Mouse (Mus musculus): ENCODE measurements around the gene Sox18. TPM values are rescaled to one million over a fixed set of nuclear protein-coding genes. Genes with fewer than 3 reads are reported as not detected.

Sox18 gene
- polyA plus RNA-seq, 1 experiment from 2014 or later, result 46.5 TPM

GRCm38 (mm10) chr2:181696801-181697420, 25.5 kb upstream of the Sox18 start:
- no peak overlapping the region for H3K4me2 ChIP-seq (ENCODE audit: low read depth, low read length)
- no peak overlapping the region for H3K4me3 ChIP-seq (ENCODE audit: low read depth, low read length)
- whole genome bisulfite sequencing, result 71% methylated on average over 33 of the region's 33 CpGs
- DNase-seq (ENCODE audit: low spot score), result no peak
- no peak for ATAC-seq (ENCODE audit: low read depth)
- no peak overlapping the region for H3K27ac ChIP-seq (replicated peaks; ENCODE audit: low read depth, low read length)
- H3K27me3 ChIP-seq (replicated peaks; ENCODE audit: control insufficient read depth, insufficient read depth, low read length), result no peaks in the 10 kb centered on the region
- H3K4me1 ChIP-seq (ENCODE audit: control insufficient read depth, insufficient read depth, low read length), result peaks cover 9% of the 10 kb centered on the region; the same call in 1 of the 2 replicates
- H3K9ac ChIP-seq (ENCODE audit: low read depth, low read length), result no peak overlapping the region
- H3K9me3 ChIP-seq (ENCODE audit: control insufficient read depth, low read length), result no peaks in the 10 kb centered on the region
- no peaks in the 10 kb centered on the region for H3K36me3 ChIP-seq (ENCODE audit: control insufficient read depth, insufficient read depth, low read length)

- peaks cover 9% of the 10 kb centered on the region; the same call in 1 of the 2 replicates for H3K4me1 ChIP-seq (ENCODE audit: control insufficient read depth, insufficient read depth, low read length)
- H3K36me3 ChIP-seq (ENCODE audit: control insufficient read depth, insufficient read depth, low read length), result no peaks in the 10 kb centered on the region
- ATAC-seq (ENCODE audit: low read depth), result no peak
- H3K4me2 ChIP-seq (ENCODE audit: low read depth, low read length), result no peak overlapping the region
- no peaks in the 10 kb centered on the region for H3K27me3 ChIP-seq (replicated peaks; ENCODE audit: control insufficient read depth, insufficient read depth, low read length)
- no peaks in the 10 kb centered on the region for H3K9me3 ChIP-seq (ENCODE audit: control insufficient read depth, low read length)
- WGBS, result 59% methylated on average over 1 of the region's 1 CpGs
- no peak overlapping the region for H3K27ac ChIP-seq (replicated peaks; ENCODE audit: low read depth, low read length)
- DNase-seq (ENCODE audit: low spot score), result no peak
- no peak overlapping the region for H3K4me3 ChIP-seq (ENCODE audit: low read depth, low read length)
- H3K9ac ChIP-seq (ENCODE audit: low read depth, low read length), result no peak overlapping the region
Measured at GRCm38 (mm10) chr2:181695776-181696175, 24.3 kb upstream of the Sox18 start.

- no peaks in the 10 kb centered on the region for H3K27me3 ChIP-seq (replicated peaks; ENCODE audit: control insufficient read depth, insufficient read depth, low read length)
- H3K9me3 ChIP-seq (ENCODE audit: control insufficient read depth, low read length), result no peaks in the 10 kb centered on the region
- peaks cover 12% of the 10 kb centered on the region for H3K36me3 ChIP-seq (ENCODE audit: control insufficient read depth, insufficient read depth, low read length)
- ATAC-seq (ENCODE audit: low read depth) (no peak), DNase-seq (ENCODE audit: low spot score) (no peak)
- WGBS, result 86% methylated on average over 3 of the region's 3 CpGs
- peaks cover 9% of the 10 kb centered on the region; the same call in 1 of the 2 replicates for H3K4me1 ChIP-seq (ENCODE audit: control insufficient read depth, insufficient read depth, low read length)
- H3K4me3 ChIP-seq (ENCODE audit: low read depth, low read length), result no peak overlapping the region; the same call in 1 of the 2 replicates
- H3K4me2 ChIP-seq (ENCODE audit: low read depth, low read length), result peak overlapping the region; percentile 93
- peak overlapping the region; percentile 61; the same call in 1 of the 2 replicates for H3K27ac ChIP-seq (replicated peaks; ENCODE audit: low read depth, low read length)
- H3K9ac ChIP-seq (ENCODE audit: low read depth, low read length), result peak overlapping the region; percentile 83
Measured at GRCm38 (mm10) chr2:181694581-181694980, 23.1 kb upstream of the Sox18 start.

- Histone ChIP-seq H3K4me3 (ENCODE audit: low read depth, low read length) (peak within 1 kb of the TSS; percentile 79), H3K9me3 (ENCODE audit: control insufficient read depth, low read length) (no peaks in the 10 kb centered on the region), H3K36me3 (ENCODE audit: control insufficient read depth, insufficient read depth, low read length) (peaks cover 22% of the 10 kb centered on the region), H3K27ac (replicated peaks; ENCODE audit: low read depth, low read length) (peak within 1 kb of the TSS; percentile 61), H3K9ac (ENCODE audit: low read depth, low read length) (peak within 1 kb of the TSS; percentile 83), H3K4me1 (ENCODE audit: control insufficient read depth, insufficient read depth, low read length) (peaks cover 9% of the 10 kb centered on the region; the same call in 1 of the 2 replicates), H3K27me3 (replicated peaks; ENCODE audit: control insufficient read depth, insufficient read depth, low read length) (no peaks in the 10 kb centered on the region), H3K4me2 (ENCODE audit: low read depth, low read length) (peak within 1 kb of the TSS; percentile 93)
- ATAC-seq (ENCODE audit: low read depth) (peak; percentile 91), DNase-seq (ENCODE audit: low spot score) (peak; percentile 92)
- 1% methylated on average over 48 of the region's 75 CpGs for WGBS
Measured at GRCm38 (mm10) chr2:181693339-181694280, 22.2 kb upstream of the Sox18 start, which contains the start of gene Rgs19. TSS of gene Rgs19 (minus strand) at chr2:181693977.

GRCm38 (mm10) chr2:181692304-181692703, 20.9 kb upstream of the Sox18 start:
- Histone ChIP-seq H3K4me3 (ENCODE audit: low read depth, low read length) (peak overlapping the region; percentile 79; the same call in 1 of the 2 replicates), H3K27ac (replicated peaks; ENCODE audit: low read depth, low read length) (no peak overlapping the region), H3K4me1 (ENCODE audit: control insufficient read depth, insufficient read depth, low read length) (peaks cover 9% of the 10 kb centered on the region; the same call in 1 of the 2 replicates), H3K36me3 (ENCODE audit: control insufficient read depth, insufficient read depth, low read length) (peaks cover 35% of the 10 kb centered on the region), H3K9me3 (ENCODE audit: control insufficient read depth, low read length) (no peaks in the 10 kb centered on the region), H3K4me2 (ENCODE audit: low read depth, low read length) (peak overlapping the region; percentile 93), H3K9ac (ENCODE audit: low read depth, low read length) (peak overlapping the region; percentile 83; the same call in 1 of the 2 replicates), H3K27me3 (replicated peaks; ENCODE audit: control insufficient read depth, insufficient read depth, low read length) (no peaks in the 10 kb centered on the region)
- WGBS, result 87% methylated on average over 3 of the region's 3 CpGs
- DNase-seq (ENCODE audit: low spot score), result no peak
- no peak for ATAC-seq (ENCODE audit: low read depth)

GRCm38 (mm10) chr2:181691571-181691970, 20.1 kb upstream of the Sox18 start:
- H3K9ac ChIP-seq (ENCODE audit: low read depth, low read length), result no peak overlapping the region
- peaks cover 42% of the 10 kb centered on the region for H3K36me3 ChIP-seq (ENCODE audit: control insufficient read depth, insufficient read depth, low read length)
- WGBS, result 89% methylated on average over 4 of the region's 4 CpGs

GRCm38 (mm10) chr2:181691083-181691482, 19.6 kb upstream of the Sox18 start:
- peaks cover 47% of the 10 kb centered on the region for H3K36me3 ChIP-seq (ENCODE audit: control insufficient read depth, insufficient read depth, low read length)

More at GRCm38 (mm10) chr2:181691571-181691970, 20.1 kb upstream of the Sox18 start:
- DNase-seq (ENCODE audit: low spot score), result no peak
- no peaks in the 10 kb centered on the region for H3K9me3 ChIP-seq (ENCODE audit: control insufficient read depth, low read length)
- H3K27me3 ChIP-seq (replicated peaks; ENCODE audit: control insufficient read depth, insufficient read depth, low read length), result no peaks in the 10 kb centered on the region
- no peak overlapping the region for H3K4me3 ChIP-seq (ENCODE audit: low read depth, low read length)
- peaks cover 9% of the 10 kb centered on the region; the same call in 1 of the 2 replicates for H3K4me1 ChIP-seq (ENCODE audit: control insufficient read depth, insufficient read depth, low read length)
- H3K27ac ChIP-seq (replicated peaks; ENCODE audit: low read depth, low read length), result no peak overlapping the region
- H3K4me2 ChIP-seq (ENCODE audit: low read depth, low read length), result no peak overlapping the region
- ATAC-seq (ENCODE audit: low read depth), result no peak

GRCm38 (mm10) chr2:181689466-181690160, 18.2 kb upstream of the Sox18 start:
- WGBS, result 90% methylated on average over 10 of the region's 10 CpGs
- H3K9me3 ChIP-seq (ENCODE audit: control insufficient read depth, low read length), result no peaks in the 10 kb centered on the region
- ATAC-seq (ENCODE audit: low read depth), result no peak
- no peak overlapping the region for H3K4me3 ChIP-seq (ENCODE audit: low read depth, low read length)
- no peak for DNase-seq (ENCODE audit: low spot score)
- H3K4me1 ChIP-seq (ENCODE audit: control insufficient read depth, insufficient read depth, low read length), result peaks cover 9% of the 10 kb centered on the region; the same call in 1 of the 2 replicates
- H3K36me3 ChIP-seq (ENCODE audit: control insufficient read depth, insufficient read depth, low read length), result peaks cover 51% of the 10 kb centered on the region
- H3K9ac ChIP-seq (ENCODE audit: low read depth, low read length), result no peak overlapping the region
- H3K27me3 ChIP-seq (replicated peaks; ENCODE audit: control insufficient read depth, insufficient read depth, low read length), result no peaks in the 10 kb centered on the region
- H3K27ac ChIP-seq (replicated peaks; ENCODE audit: low read depth, low read length), result no peak overlapping the region
- H3K4me2 ChIP-seq (ENCODE audit: low read depth, low read length), result no peak overlapping the region

More at GRCm38 (mm10) chr2:181691083-181691482, 19.6 kb upstream of the Sox18 start:
- DNase-seq (ENCODE audit: low spot score), result no peak
- H3K9me3 ChIP-seq (ENCODE audit: control insufficient read depth, low read length), result no peaks in the 10 kb centered on the region
- no peak overlapping the region for H3K9ac ChIP-seq (ENCODE audit: low read depth, low read length)
- H3K4me1 ChIP-seq (ENCODE audit: control insufficient read depth, insufficient read depth, low read length), result peaks cover 9% of the 10 kb centered on the region; the same call in 1 of the 2 replicates
- H3K4me3 ChIP-seq (ENCODE audit: low read depth, low read length), result no peak overlapping the region
- WGBS, result 84% methylated on average over 6 of the region's 6 CpGs
- no peak overlapping the region for H3K4me2 ChIP-seq (ENCODE audit: low read depth, low read length)
- H3K27me3 ChIP-seq (replicated peaks; ENCODE audit: control insufficient read depth, insufficient read depth, low read length), result no peaks in the 10 kb centered on the region
- H3K27ac ChIP-seq (replicated peaks; ENCODE audit: low read depth, low read length), result no peak overlapping the region
- no peak for ATAC-seq (ENCODE audit: low read depth)

Data from embryonic facial prominence, embryonic 14.5 days (tissue).